Mouse (Mus musculus): ENCODE measurements at regions not wholly inside any gene's neighbourhood (a gene's known extent, or its start where the extent isn't known, plus 50 kb on each side); places are given as distances from the start of the nearest gene placed in this dataset.
A peak's percentile ranks its signal among the peaks of the same experiment; 100 is the strongest.

DNA sequence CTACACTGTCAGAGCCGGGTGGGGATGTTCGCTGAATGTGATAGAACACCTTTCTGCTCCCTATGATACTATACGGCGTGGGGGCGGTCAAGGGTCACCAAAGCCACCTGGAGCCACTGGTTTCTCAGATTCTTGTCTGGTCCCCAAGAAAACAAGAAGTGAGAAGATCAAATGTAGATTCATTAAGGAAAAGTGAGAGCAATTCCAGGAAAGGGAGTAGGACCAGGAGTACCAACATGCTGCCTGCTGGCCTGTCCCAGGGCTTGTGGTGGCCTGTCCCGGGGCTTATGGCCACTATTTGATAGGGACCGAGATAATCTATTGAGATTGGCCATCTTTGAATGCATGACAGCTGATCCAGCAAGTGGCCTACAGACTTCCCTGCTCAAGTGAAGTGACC lies 58.8 kb upstream of the Fut8 start:
- no peak for DNase-seq (ENCODE audit: extremely low spot score, low spot score)

DNA sequence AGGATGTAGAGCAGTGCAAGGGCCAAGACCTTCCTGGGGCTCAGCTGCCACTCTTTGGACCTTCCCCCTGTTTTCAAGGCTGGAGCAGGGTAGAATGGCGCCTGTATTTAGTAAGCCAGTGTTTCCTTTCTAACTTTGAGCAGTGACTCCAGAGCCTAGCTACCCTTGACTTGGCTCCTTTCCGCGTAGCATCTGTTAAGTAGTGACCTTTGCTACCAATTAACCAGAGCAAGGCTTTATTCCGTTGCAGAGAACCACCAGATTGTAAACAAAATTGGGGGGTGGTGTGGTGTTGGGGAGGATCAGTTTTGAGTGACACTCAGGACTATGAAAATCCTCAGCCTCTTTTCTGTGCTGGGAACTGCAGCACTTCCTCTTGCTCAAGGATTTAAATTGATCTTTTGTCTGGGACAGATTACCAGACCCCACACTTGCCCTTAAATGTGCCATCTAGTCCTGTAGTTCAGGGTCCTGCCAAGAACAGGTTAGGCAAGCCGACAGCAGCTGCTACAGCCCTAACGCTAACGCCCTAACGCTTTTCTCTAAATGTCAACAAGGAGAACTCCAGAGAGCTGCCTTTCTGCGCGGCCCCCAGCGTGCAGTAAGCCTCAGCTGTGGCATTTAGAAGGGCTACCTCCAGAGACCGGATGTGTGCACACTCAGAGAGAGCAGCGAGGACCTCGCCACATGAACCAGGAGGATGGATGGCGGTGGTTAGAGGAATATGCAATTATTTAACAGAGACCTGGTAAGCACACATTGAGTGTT lies 59.9 kb upstream of the Fut8 start:
- peak; percentile 27 for DNase-seq (ENCODE audit: extremely low spot score, low spot score)

DNA sequence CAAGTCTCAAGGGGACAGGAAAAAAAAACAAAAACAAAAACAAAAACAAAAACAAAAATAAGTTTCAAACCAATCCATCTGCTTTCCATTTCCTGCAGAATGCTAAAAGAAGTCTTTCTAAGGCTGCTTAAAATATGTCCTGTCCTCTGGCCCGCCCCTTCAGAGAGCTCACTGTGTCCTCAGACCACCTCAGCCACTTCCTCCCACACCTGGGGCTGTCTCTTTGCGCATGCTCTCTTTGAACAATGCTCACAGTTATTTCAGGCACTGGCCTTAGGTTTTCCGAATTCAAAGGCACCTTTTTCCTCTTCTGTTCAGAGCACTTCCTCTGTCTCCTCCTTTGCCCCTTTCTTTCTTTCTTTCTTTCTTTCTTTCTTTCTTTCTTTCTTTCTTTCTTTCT lies 60.6 kb upstream of the Fut8 start:
- DNase-seq (ENCODE audit: extremely low spot score, low spot score), result no peak

DNA sequence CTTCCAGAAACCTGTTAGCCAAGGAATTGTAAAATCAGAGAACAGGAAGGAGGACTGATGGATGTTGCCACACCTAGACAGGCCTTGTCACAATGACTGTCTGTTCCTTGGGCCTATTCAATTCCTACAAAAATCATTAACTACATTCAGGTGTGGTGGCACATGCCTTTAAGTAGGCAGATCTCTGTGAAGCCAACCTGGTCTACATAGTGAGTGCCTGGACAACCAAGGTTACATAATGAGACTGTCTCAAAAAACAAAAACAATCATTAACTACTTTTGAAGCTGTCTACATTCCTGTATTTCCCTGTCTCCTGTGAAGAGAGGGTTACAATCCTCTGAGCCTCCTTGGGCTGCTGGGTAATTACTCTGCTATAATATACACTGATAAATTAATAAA lies 63.9 kb upstream of the Fut8 start:
- no peak for DNase-seq (ENCODE audit: extremely low spot score, low spot score)

- DNase-seq (ENCODE audit: extremely low spot score, low spot score), result no peak
These were observed 65.4 kb upstream of the Fut8 start for GRCm38 (mm10) chr12:77172540-77172939.

GRCm38 (mm10) chr12:77170257-77170656 lies 67.7 kb upstream of the Fut8 start:
- no peak for DNase-seq (ENCODE audit: extremely low spot score, low spot score)

DNA sequence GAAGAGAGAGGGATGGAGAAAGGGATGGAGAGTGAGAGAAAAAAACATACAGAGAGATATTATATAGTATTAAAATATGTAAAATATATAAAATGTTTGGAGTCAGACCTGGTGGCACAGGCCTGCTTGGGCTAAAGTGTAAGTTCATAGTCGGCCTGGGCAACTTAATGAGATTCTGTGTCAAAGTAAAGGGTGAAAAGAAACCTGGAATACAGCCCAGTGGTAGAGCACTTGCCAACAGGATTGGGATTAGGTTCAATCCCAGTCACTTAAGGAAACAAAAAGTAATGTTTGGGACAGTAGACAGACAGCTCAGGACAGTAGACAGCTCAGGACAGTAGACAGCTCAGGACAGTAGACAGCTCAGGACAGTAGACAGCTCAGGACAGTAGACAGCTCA lies 69.6 kb upstream of the Fut8 start:
- DNase-seq (ENCODE audit: extremely low spot score, low spot score), result no peak

- no peak for DNase-seq (ENCODE audit: extremely low spot score, low spot score)
These were observed 81.2 kb upstream of the Fut8 start for GRCm38 (mm10) chr12:77156698-77157097.

DNA sequence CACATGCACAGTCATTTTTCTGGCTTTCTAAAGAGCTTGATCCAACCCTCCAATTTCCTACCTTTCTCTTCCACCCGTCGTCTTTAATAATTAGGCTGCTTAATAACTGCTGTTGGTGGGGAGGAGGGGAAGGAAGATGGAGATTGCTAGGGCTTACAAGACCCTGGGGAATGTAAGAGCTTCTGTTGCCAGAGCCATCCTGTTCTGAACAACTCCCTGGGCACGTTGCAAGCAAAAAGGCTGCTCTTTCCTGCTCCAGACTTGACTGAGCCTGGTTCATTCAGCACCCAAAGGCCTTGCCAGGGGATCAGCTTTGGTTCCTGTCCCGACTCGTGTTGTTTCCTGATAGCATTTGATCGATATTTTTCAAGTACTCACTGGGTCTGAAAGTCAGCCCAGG lies 82.3 kb upstream of the Fut8 start:
- no peak for DNase-seq (ENCODE audit: extremely low spot score, low spot score)

DNA sequence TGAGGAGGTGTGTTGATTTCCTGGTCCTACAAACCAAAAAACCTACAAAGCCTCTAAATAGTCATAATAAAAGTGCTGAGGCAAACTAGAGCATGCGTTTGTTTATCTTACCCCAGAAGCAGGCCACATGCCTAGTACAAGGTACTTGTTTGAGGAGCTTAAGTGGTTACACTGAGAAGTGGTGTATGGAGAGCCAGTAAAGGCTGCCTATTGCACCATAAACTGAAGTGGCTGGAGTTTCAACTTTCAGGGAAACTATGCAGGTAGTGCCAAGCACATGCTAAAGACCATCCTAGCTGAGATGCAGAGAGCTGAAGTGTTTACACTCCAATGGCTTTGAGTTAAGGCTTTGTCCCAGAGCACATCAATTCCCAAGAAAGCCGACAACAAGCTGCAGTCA lies 86.5 kb upstream of the Fut8 start:
- DNase-seq (ENCODE audit: extremely low spot score, low spot score), result no peak

DNA sequence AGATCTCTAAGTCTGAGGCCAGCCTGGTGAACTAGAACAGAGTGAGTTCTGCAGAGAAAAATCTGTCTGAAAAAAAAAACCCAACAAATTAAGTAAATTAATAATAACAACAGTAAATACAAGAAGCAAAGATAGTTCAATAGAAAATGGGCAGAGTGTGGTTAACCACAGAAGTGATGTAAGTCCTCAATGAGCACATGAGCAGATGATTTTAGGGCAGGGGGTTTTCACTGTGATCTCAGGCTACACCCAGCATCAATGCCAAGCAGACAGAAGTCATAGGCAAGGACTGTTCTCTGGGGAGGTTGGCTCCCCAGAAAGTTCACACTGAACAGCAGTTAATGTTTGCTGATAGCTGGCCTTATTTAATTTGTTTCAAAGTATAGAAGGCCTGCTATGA lies 88.1 kb upstream of the Fut8 start:
- DNase-seq (ENCODE audit: extremely low spot score, low spot score), result no peak

GRCm38 (mm10) chr12:77148146-77148545 lies 89.8 kb upstream of the Fut8 start:
- DNase-seq (ENCODE audit: extremely low spot score, low spot score), result no peak

- DNase-seq (ENCODE audit: extremely low spot score, low spot score), result no peak
These were observed 94.0 kb upstream of the Fut8 start for GRCm38 (mm10) chr12:77143958-77144357.

GRCm38 (mm10) chr12:77143521-77143920 lies 94.4 kb upstream of the Fut8 start:
- DNase-seq (ENCODE audit: extremely low spot score, low spot score), result no peak

GRCm38 (mm10) chr12:77143105-77143504 lies 94.8 kb upstream of the Fut8 start:
- DNase-seq (ENCODE audit: extremely low spot score, low spot score), result no peak

- no peak for DNase-seq (ENCODE audit: extremely low spot score, low spot score)
These were observed 95.7 kb upstream of the Fut8 start for GRCm38 (mm10) chr12:77142224-77142623.

GRCm38 (mm10) chr12:77141260-77142201 lies 96.4 kb upstream of the Fut8 start:
- no peak for DNase-seq (ENCODE audit: extremely low spot score, low spot score)

- DNase-seq (ENCODE audit: extremely low spot score, low spot score), result no peak
These were observed 97.3 kb upstream of the Fut8 start for GRCm38 (mm10) chr12:77140656-77141055.

- no peak for DNase-seq (ENCODE audit: extremely low spot score, low spot score)
These were observed 97.8 kb upstream of the Fut8 start for GRCm38 (mm10) chr12:77140141-77140540.

- DNase-seq (ENCODE audit: extremely low spot score, low spot score), result no peak
These were observed 98.2 kb upstream of the Fut8 start for GRCm38 (mm10) chr12:77139718-77140117.

DNA sequence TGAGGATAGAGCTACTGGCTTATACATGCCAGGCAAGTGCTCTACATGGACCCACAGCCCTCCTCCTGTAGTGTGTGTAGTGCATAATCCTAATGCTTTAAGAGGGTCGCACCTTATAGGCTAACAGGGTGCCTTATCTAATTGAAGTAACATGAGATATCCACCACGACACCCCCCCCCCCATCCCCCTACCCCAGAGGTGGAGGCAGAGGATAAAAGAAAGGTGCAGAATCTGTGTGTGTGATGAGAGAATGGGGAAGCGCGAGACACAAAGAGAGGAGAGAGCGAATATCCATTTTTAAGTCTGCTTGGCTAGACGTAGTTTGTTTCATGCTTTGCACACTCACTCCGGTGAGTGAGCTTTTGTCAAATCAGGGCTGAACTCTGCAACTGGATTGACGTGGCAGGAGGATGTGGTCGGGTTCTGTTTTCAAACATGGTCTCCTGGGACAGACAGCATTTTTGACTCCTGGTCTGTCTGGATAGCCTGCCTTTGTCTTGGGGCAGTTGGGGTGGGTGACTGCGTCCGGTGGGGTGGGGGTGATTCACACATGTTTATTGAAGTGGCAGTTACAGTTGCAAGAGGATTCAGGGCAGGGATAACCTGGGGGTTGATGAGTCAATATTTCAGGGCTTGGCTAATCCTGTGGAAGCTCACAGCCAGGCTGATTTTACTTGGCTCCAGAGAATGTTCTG lies 99.3 kb upstream of the Fut8 start:
- DNase-seq (ENCODE audit: extremely low spot score, low spot score), result no peak

DNA sequence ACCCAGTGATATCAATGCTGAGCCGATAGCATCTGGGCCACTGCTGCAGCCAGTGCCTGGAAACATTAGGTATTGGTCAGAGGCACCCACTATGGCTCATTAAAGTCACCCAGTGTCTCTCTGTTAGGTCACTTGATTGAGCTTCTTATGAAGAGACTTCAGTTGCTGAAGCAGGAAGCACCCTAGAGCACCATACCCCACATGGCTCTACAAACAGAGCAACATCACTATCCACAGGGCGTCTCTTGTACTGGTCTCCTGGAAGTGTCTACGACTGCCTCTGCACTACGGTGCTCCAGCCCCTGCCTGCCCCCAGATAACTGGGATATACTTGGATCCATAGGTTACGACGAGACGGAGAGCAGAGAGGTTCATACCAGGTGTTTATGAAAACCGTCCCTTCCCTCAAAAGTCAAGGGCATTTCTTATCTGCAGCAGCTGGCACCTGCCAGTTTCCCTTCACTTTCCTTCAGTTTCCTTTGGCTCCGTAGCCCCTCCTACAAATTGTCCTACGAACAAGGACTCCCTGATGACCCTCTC lies 100.6 kb upstream of the Fut8 start:
- no peak for DNase-seq (ENCODE audit: extremely low spot score, low spot score)

Measured in neural tube, embryonic 10.5 days (tissue).